Mouse (Mus musculus): ENCODE measurements around the gene Maz.

- TF ChIP-seq CTCF (IDR thresholded peaks at IDR 0.05; ENCODE audit: low read depth) (no peak), EP300 (IDR thresholded peaks at IDR 0.05; ENCODE audit: low read depth) (no peak)
These were observed 15.8 kb downstream of the Maz start for GRCm38 (mm10) chr7:127011051-127011450.

All from liver, embryonic 14.5 days (tissue).